Mouse (Mus musculus) midbrain, postnatal 0 days (tissue): ENCODE measurements around the gene Nipsnap1. TPM values are rescaled to one million over a fixed set of nuclear protein-coding genes. Genes with fewer than 3 reads are reported as not detected.

Experiments
- ATAC-seq: fragments of 200-750 bp; cut with Nextera tagmentation; 2 replicates; pipeline ENCODE4 v1.8.0; 2017; ENCODE audit warnings: moderate number of reproducible peaks, mild to moderate bottlenecking, moderate TSS enrichment, moderate library complexity; ENCODE audit not compliant: low FRiP score
- DNase-seq: peaks from one replicate; pipeline ENCODE4 v3.0.0-alpha.2; 2015; ENCODE audit warnings: low spot score
- H3K27ac ChIP-seq: fragments of 300-500 bp; sonication (generic); 2 replicates; pipeline ENCODE4 v1.5.1; 2014; ENCODE audit warnings: low read depth, mild to moderate bottlenecking, low read length, mixed read lengths
- H3K27me3 ChIP-seq: fragments of 300-500 bp; sonication (generic); 2 replicates; pipeline ENCODE4 v1.6.1; 2014; ENCODE audit warnings: low read length, control low read depth, mixed read lengths; ENCODE audit not compliant: insufficient read depth
- H3K36me3 ChIP-seq: fragments of 300-500 bp; sonication (generic); 2 replicates; pipeline ENCODE4 v1.6.1; 2014; ENCODE audit warnings: low read length, control low read depth, mixed read lengths; ENCODE audit not compliant: insufficient read depth
- H3K4me1 ChIP-seq: fragments of 300-500 bp; sonication (generic); 2 replicates; pipeline ENCODE4 v1.6.1; 2014; ENCODE audit warnings: mild to moderate bottlenecking, control low read depth, antibody characterized with exemption, low read length, mixed read lengths; ENCODE audit not compliant: insufficient read depth
- H3K4me2 ChIP-seq: fragments of 300-500 bp; sonication (generic); 2 replicates; pipeline ENCODE4 v1.6.1; 2014; ENCODE audit warnings: low read depth, mild to moderate bottlenecking, low read length, mixed read lengths; ENCODE audit not compliant: poor library complexity, severe bottlenecking
- H3K4me3 ChIP-seq: fragments of 300-500 bp; sonication (generic); 2 replicates; pipeline ENCODE4 v1.5.1; 2014; ENCODE audit warnings: low read depth, mild to moderate bottlenecking, low read length, moderate library complexity
- H3K9ac ChIP-seq: fragments of 300-500 bp; sonication (generic); replicated peaks from 2 replicates; pipeline ENCODE4 v1.6.1; 2014; ENCODE audit warnings: mild to moderate bottlenecking, low read length, moderate library complexity, mixed read lengths; ENCODE audit not compliant: poor library complexity, severe bottlenecking
- H3K9me3 ChIP-seq: fragments of 300-500 bp; sonication (generic); 2 replicates; pipeline ENCODE4 v1.6.1; 2016; ENCODE audit warnings: low read length, control low read depth
- CTCF ChIP-seq: IDR thresholded peaks from 2 replicates; pipeline ENCODE4 v1.5.1; 2016; ENCODE audit warnings: antibody characterized with exemption, mild to moderate bottlenecking
- WGBS: fragments of 180-500 bp; shearing (Covaris S2); extraction: QIAGEN DNeasy Blood & Tissue Kit; methylation state at CpG from one replicate; pipeline ENCODE4 v1.1.7; 2014; 5-methylcytosine and 5-hydroxymethylcytosine counted together
- polyA plus RNA-seq: library from polyadenylated mRNA; unstranded; fragments of >200 nt; fragmentation: Nextera tagmentation; extraction: Ambion mirVana; gene quantifications from 2 replicates; pipeline ENCODE4 v1.2.1, GENCODE M21; 2015
- total RNA-seq: library from RNA; depleted of rRNA; stranded (reverse); fragments of >200 nt; gene quantifications from 2 replicates; pipeline ENCODE4 v1.2.3, GENCODE M21; 2014

The Nipsnap1 gene
- total and polyA plus RNA-seq, 2 experiments from 2014 or later: 130 to 170 TPM

GRCm38 (mm10) chr11:4835436-4835835 lies 38.3 kb upstream of the Nipsnap1 start:
- no peaks in the 10 kb centered on the region for H3K4me1 ChIP-seq
- H3K27ac ChIP-seq: no peak overlapping the region
- TF ChIP-seq CTCF: no peak
- H3K4me2 ChIP-seq: no peak overlapping the region
- WGBS: 85% methylated on average over 6 of the region's 6 CpGs
- H3K36me3 ChIP-seq: no peaks in the 10 kb centered on the region
- ATAC-seq (no peak), DNase-seq (no peak)
- H3K27me3 ChIP-seq: no peaks in the 10 kb centered on the region
- H3K9me3 ChIP-seq: no peaks in the 10 kb centered on the region
- H3K9ac ChIP-seq: no peak overlapping the region
- H3K4me3 ChIP-seq: no peak overlapping the region

DNA sequence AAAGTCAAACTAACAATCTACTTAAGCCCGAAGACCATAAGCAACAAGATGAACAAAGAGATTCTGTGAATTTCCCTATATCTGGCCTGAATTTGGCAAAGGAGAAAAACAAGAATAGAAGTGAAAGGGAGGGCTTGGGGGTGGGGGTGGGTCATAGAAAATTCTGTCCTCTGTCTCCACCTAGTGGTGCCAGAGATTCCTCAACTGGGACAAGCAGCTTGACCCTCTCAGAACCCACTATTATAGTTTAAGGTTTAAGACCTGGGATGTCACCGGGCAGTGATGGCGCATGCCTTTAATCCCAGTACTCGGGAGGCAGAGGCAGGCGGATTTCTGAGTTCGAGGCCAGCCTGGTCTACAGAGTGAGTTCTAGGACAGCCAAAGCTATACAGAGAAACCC lies 37.0 kb upstream of the Nipsnap1 start:
- H3K9me3 ChIP-seq: no peaks in the 10 kb centered on the region
- no peak overlapping the region for H3K9ac ChIP-seq
- 63% methylated on average over 6 of the region's 6 CpGs for WGBS
- no peak overlapping the region for H3K4me2 ChIP-seq
- no peak overlapping the region for H3K27ac ChIP-seq
- peak; percentile 76 for TF ChIP-seq CTCF
- no peak for ATAC-seq
- 0 out of 2 replicates have a peak, but pooled peaks cover 3% of the 10 kb centered on the region for H3K4me1 ChIP-seq
- no peaks in the 10 kb centered on the region for H3K36me3 ChIP-seq
- H3K27me3 ChIP-seq: no peaks in the 10 kb centered on the region
- DNase-seq: peak; percentile 51
- no peak overlapping the region for H3K4me3 ChIP-seq

- Histone ChIP-seq H3K4me1 (0 out of 2 replicates have a peak, but pooled peaks cover 3% of the 10 kb centered on the region), H3K9me3 (no peaks in the 10 kb centered on the region), H3K27ac (no peak overlapping the region), H3K4me2 (no peak overlapping the region), H3K36me3 (no peaks in the 10 kb centered on the region), H3K4me3 (no peak overlapping the region), H3K27me3 (no peaks in the 10 kb centered on the region), H3K9ac (no peak overlapping the region)
- WGBS: 79% methylated on average over 5 of the region's 5 CpGs
- DNase-seq (no peak), ATAC-seq (no peak)
- TF ChIP-seq CTCF: no peak
These were observed 36.4 kb upstream of the Nipsnap1 start for GRCm38 (mm10) chr11:4837342-4837741.

GRCm38 (mm10) chr11:4838235-4838634 lies 35.5 kb upstream of the Nipsnap1 start:
- Histone ChIP-seq H3K4me1 (0 out of 2 replicates have a peak, but pooled peaks cover 3% of the 10 kb centered on the region), H3K27ac (no peak overlapping the region), H3K4me3 (no peak overlapping the region), H3K9ac (no peak overlapping the region), H3K27me3 (no peaks in the 10 kb centered on the region), H3K4me2 (no peak overlapping the region), H3K9me3 (no peaks in the 10 kb centered on the region), H3K36me3 (no peaks in the 10 kb centered on the region)
- no peak for TF ChIP-seq CTCF
- DNase-seq (no peak), ATAC-seq (no peak)
- 90% methylated on average over 1 of the region's 1 CpGs for WGBS

DNA sequence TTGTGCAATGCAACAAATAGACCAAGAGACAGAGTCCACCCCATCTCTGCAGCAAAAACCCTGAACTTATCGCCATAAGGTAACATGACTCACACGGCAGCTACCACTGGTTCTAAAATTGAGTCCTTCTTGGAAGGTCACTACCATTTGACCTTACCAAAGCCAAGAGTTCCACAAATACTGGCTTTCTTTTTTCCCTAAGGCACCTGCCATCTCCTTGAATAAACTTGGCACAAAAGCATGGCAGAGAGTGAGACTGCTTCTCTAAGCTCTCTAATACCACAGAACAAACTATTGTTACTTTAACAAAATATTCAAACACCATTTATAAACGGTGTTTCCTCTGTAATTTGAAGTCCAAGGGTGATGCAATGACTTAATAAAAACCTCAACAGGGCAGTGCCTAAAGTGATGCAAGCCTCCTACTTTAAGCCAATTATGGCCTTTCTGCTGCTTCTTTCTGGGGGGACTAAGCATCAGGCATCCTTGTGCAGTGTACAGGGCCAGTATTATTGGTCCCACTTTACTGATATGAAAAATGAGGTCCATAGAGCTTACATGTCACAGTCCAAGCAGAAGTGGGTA lies 32.7 kb upstream of the Nipsnap1 start:
- ATAC-seq (no peak), DNase-seq (no peak)
- H3K27ac ChIP-seq: no peak overlapping the region
- no peaks in the 10 kb centered on the region for H3K36me3 ChIP-seq
- WGBS: 77% methylated on average over 3 of the region's 3 CpGs
- H3K9ac ChIP-seq: no peak overlapping the region
- H3K4me2 ChIP-seq: no peak overlapping the region
- no peaks in the 10 kb centered on the region for H3K9me3 ChIP-seq
- 0 out of 2 replicates have a peak, but pooled peaks cover 3% of the 10 kb centered on the region for H3K4me1 ChIP-seq
- H3K4me3 ChIP-seq: no peak overlapping the region
- TF ChIP-seq CTCF: no peak
- H3K27me3 ChIP-seq: no peaks in the 10 kb centered on the region

GRCm38 (mm10) chr11:4848483-4849248 lies 25.1 kb upstream of the Nipsnap1 start:
- Histone ChIP-seq H3K9me3 (no peaks in the 10 kb centered on the region), H3K27me3 (no peaks in the 10 kb centered on the region), H3K4me2 (peak overlapping the region; percentile 69), H3K36me3 (no peaks in the 10 kb centered on the region), H3K9ac (peak overlapping the region; percentile 72), H3K4me3 (peak overlapping the region; percentile 74), H3K27ac (0 out of 2 replicates have a peak overlapping the region, but pooled peaks have one; percentile 52), H3K4me1 (peaks cover 7% of the 10 kb centered on the region; the same call in 1 of the 2 replicates)
- TF ChIP-seq CTCF: no peak
- ATAC-seq (peak; percentile 61), DNase-seq (no peak)
- WGBS: under 1% methylated on average over 47 of the region's 50 CpGs
